Mouse (Mus musculus) layer of hippocampus, adult 9-11 months (tissue): ENCODE data around the gene Cenpv.

ENCODE experiments used
- DNase-seq: peaks from one replicate; pipeline ENCODE4 v3.0.0; 2022

Cenpv gene

GRCm38 (mm10) chr11:62539089-62539890 is at the start of gene Cenpv:
Gene Cenpv, minus strand, starts transcription at chr11:62539261.
- peak; percentile 65 for DNase-seq

GRCm38 (mm10) chr11:62587034-62587433 is 48.0 kb upstream of the Cenpv start:
- no peak for DNase-seq

- no peak for DNase-seq
Observed at GRCm38 (mm10) chr11:62584671-62585206, 45.7 kb upstream of the Cenpv start.

GRCm38 (mm10) chr11:62583031-62583430 is 44.0 kb upstream of the Cenpv start:
- DNase-seq: no peak

- DNase-seq: peak; percentile 40
Observed at GRCm38 (mm10) chr11:62576530-62577152, 37.6 kb upstream of the Cenpv start.

GRCm38 (mm10) chr11:62575659-62576438 is 36.8 kb upstream of the Cenpv start:
- DNase-seq: peak; percentile 44

- peak; percentile 79 for DNase-seq
Observed at GRCm38 (mm10) chr11:62575297-62575658, 36.2 kb upstream of the Cenpv start.

GRCm38 (mm10) chr11:62574703-62575085 is 35.6 kb upstream of the Cenpv start:
- no peak for DNase-seq

GRCm38 (mm10) chr11:62573959-62574702 is 35.1 kb upstream of the Cenpv start, which contains the start of gene Trpv2:
Gene Trpv2, plus strand, starts transcription at chr11:62574486.
- no peak for DNase-seq

- no peak for DNase-seq
Observed at GRCm38 (mm10) chr11:62568300-62568699, 29.2 kb upstream of the Cenpv start.

GRCm38 (mm10) chr11:62566211-62566610 is 27.1 kb upstream of the Cenpv start:
- no peak for DNase-seq

GRCm38 (mm10) chr11:62565747-62566146 is 26.7 kb upstream of the Cenpv start:
- no peak for DNase-seq

- DNase-seq: no peak
Observed at GRCm38 (mm10) chr11:62563590-62563989, 24.5 kb upstream of the Cenpv start.

- no peak for DNase-seq
Observed at GRCm38 (mm10) chr11:62560463-62561016, 21.5 kb upstream of the Cenpv start.

- no peak for DNase-seq
Observed at GRCm38 (mm10) chr11:62558961-62559646, 20.0 kb upstream of the Cenpv start.

GRCm38 (mm10) chr11:62558152-62558551 is 19.1 kb upstream of the Cenpv start:
- DNase-seq: no peak

GRCm38 (mm10) chr11:62557205-62557604 is 18.1 kb upstream of the Cenpv start:
- no peak for DNase-seq

- no peak for DNase-seq
Observed at GRCm38 (mm10) chr11:62555896-62556412, 16.9 kb upstream of the Cenpv start.

- no peak for DNase-seq
Observed at GRCm38 (mm10) chr11:62554934-62555517, 16.0 kb upstream of the Cenpv start.

GRCm38 (mm10) chr11:62554163-62554855 is 15.2 kb upstream of the Cenpv start:
- DNase-seq: no peak
